Mouse (Mus musculus) spleen, adult 2 months (tissue): ENCODE measurements around the gene Zbtb2. TPM values are rescaled to one million over a fixed set of nuclear protein-coding genes. Genes with fewer than 3 reads are reported as not detected.

ENCODE experiments used
- DNase-seq, 2 experiments: peaks; one replicate each; pipeline versions ENCODE4 v3.0.0 to v3.0.0-alpha.2; 2012 to 2021; ENCODE audit warnings: low spot score in 2 of 2, low read depth in 1 of 2
- H3K27ac ChIP-seq: fragments of 200-500 bp; 2 replicates; pipeline ENCODE4 v1.5.1; 2012; ENCODE audit warnings: low read length, inconsistent platforms; ENCODE audit not compliant: insufficient read depth
- H3K27me3 ChIP-seq: fragments of 200-500 bp; 2 replicates; pipeline ENCODE4 v1.6.1; 2012; ENCODE audit warnings: mild to moderate bottlenecking, moderate library complexity, low read length, inconsistent platforms; ENCODE audit not compliant: control insufficient read depth, insufficient read depth
- H3K36me3 ChIP-seq: fragments of 200-500 bp; 2 replicates; pipeline ENCODE4 v1.6.1; 2012; ENCODE audit warnings: mild to moderate bottlenecking, low read length, inconsistent platforms; ENCODE audit not compliant: control insufficient read depth, insufficient read depth
- H3K4me1 ChIP-seq: fragments of 200-500 bp; 2 replicates; pipeline ENCODE4 v1.6.1; 2011; ENCODE audit warnings: inconsistent platforms; ENCODE audit not compliant: control insufficient read depth, insufficient read depth, insufficient read length
- H3K4me3 ChIP-seq: fragments of 200-500 bp; 2 replicates; pipeline ENCODE4 v1.5.1; 2011; ENCODE audit warnings: mild to moderate bottlenecking, inconsistent platforms; ENCODE audit not compliant: insufficient read depth, insufficient read length; ENCODE audit errors: extremely low read depth
- CTCF ChIP-seq: fragments of 200-500 bp; IDR thresholded peaks from 2 replicates; pipeline ENCODE4 v1.5.1; 2011; ENCODE audit warnings: mild to moderate bottlenecking, inconsistent platforms; ENCODE audit not compliant: insufficient read depth, insufficient read length, insufficient replicate concordance; ENCODE audit errors: extremely low read depth
- POLR2A ChIP-seq: fragments of 200-500 bp; IDR thresholded peaks from 2 replicates; pipeline ENCODE4 v1.6.1; 2011; ENCODE audit warnings: low read depth, low read length, inconsistent platforms
- WGBS: fragments of 180-500 bp; shearing (Covaris S2); methylation state at CpG from one replicate; pipeline ENCODE4 v1.1.7; 2018; 5-methylcytosine and 5-hydroxymethylcytosine counted together
- polyA plus RNA-seq: library from polyadenylated mRNA; depleted of rRNA; stranded (reverse); fragments of >200 nt; gene quantifications from 2 replicates; pipeline ENCODE4 v1.2.3, GENCODE M21; 2012

The Zbtb2 gene
- polyA plus RNA-seq, 1 experiment, result 10.3 TPM

DNA sequence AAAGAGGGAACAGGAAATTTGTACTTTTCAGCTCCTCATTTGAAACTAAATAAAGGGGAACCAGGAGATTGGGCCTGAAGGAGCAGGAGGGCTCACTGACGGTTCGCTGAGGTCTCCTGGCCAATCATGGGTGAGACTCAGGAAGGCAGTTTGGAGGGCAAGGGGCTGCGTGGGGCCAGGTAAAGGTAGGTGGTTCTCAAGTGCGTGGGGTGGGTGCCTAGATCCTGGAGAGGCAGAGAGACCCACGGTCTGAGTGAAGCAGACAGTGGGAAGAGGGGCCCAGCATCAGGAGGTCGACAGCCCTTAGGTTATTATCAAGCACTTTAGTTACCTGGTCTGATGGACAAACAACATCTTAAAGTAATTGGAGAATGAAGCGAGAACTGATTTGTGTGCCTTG, 13.7 kb downstream of the Zbtb2 start:
- H3K4me3 ChIP-seq, result no peak overlapping the region
- H3K27ac ChIP-seq, result no peak overlapping the region
- no peak for DNase-seq
- WGBS, result 86% methylated on average over 7 of the region's 7 CpGs
- peaks cover 8% of the 10 kb centered on the region; the same call in 1 of the 2 replicates for H3K36me3 ChIP-seq
- no peak for TF ChIP-seq CTCF
- TF ChIP-seq POLR2A, result no peak
- no peaks in the 10 kb centered on the region for H3K4me1 ChIP-seq
- H3K27me3 ChIP-seq, result no peaks in the 10 kb centered on the region

DNA sequence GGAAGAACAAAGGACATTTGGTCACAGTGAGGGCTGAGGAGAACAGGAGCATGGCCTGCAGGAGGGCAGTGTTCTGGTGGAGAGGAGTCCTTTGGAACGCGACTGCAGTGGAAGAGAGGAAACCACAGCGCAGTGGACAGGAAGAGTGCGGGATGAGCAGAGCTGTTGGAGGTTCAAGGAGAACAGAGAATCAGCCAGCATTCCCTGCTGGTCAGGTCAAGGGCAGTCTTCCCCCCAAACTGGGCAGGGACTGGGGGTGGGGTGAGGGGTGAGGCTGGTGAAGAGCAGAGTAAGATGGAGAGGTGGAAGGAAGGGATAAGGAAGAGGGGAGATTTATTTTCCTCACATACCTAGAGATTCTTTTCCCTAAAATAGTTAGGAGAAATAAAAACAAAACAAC, 14.3 kb downstream of the Zbtb2 start:
- WGBS, result 99% methylated on average over 4 of the region's 4 CpGs
- TF ChIP-seq POLR2A (no peak), CTCF (no peak)
- H3K4me3 ChIP-seq, result no peak overlapping the region
- H3K4me1 ChIP-seq, result no peaks in the 10 kb centered on the region
- H3K27me3 ChIP-seq, result no peaks in the 10 kb centered on the region
- no peak overlapping the region for H3K27ac ChIP-seq
- no peak for DNase-seq
- peaks cover 11% of the 10 kb centered on the region for H3K36me3 ChIP-seq

DNA sequence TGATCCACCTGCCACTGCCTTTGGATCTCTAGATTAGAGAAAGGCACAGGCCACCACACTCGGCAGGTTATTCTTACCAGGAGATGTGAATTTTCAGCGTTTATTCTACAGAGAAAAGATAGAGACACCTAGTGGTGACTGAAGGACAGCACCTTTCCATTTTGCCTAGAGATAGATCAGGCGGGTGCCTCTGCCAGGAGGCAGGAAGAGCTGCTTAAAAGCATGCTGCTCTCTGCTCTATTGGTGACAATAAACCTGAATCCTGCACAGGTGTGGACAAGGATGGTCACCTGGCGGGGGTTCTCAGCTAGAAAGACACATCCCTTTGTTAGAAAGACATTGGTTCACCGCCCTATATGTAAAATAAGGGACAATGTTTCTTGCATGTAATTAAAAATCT, 15.9 kb downstream of the Zbtb2 start:
- WGBS, result 47% methylated on average over 5 of the region's 5 CpGs

DNA sequence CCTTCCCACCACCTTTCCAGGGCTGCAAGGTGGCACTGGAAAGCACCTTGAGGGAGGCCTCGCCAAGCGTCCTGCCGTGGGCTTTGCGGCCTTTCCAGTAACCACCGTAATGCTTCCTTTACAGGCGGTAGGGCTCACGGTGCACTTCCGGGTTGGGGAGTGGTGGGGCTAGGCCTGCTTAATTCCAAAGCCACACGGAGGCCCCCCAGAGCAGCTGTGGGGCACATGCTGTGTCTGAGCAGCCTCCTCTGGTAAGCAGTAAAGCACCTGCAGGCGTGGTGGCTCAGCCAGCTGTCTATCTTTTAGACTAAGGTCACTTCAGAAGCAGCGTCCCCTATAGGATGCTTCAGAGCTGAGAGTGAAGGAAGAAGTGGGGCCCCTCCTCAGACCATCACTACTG, 17.8 kb downstream of the Zbtb2 start:
- H3K36me3 ChIP-seq, result peaks cover 16% of the 10 kb centered on the region
- no peaks in the 10 kb centered on the region for H3K4me1 ChIP-seq
- H3K27ac ChIP-seq, result no peak overlapping the region
- 77% methylated on average over 11 of the region's 11 CpGs for WGBS
- TF ChIP-seq CTCF (no peak), POLR2A (no peak)
- no peak for DNase-seq
- H3K27me3 ChIP-seq, result no peaks in the 10 kb centered on the region
- no peak overlapping the region for H3K4me3 ChIP-seq

More for the DNA sequence above, 15.9 kb downstream of the Zbtb2 start:
- Histone ChIP-seq H3K27ac (no peak overlapping the region), H3K36me3 (peaks cover 15% of the 10 kb centered on the region), H3K27me3 (no peaks in the 10 kb centered on the region), H3K4me3 (no peak overlapping the region), H3K4me1 (no peaks in the 10 kb centered on the region)
- TF ChIP-seq POLR2A (no peak), CTCF (peak; percentile 11; the same call in 1 of the 2 replicates)
- DNase-seq, result no peak

DNA sequence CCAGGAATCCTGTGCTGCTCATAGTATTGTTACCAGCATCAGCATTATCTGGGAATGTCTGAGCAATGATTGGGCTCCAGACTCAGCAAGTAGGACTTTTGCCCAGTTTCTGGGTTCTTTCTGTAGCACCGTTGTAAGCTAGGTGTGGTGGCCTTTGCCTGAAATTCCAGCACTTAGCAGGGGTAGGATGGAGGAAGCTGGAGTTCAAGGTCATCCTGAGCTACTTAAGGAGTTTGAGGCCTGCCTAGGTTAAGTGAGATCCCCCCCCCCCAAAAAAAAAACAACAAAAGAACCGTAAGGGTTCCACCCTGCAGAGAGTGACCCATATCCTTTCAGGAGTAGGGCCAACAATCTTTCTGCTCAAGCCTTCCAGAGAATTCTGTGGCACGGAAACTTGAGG, 23.3 kb downstream of the Zbtb2 start:
- TF ChIP-seq CTCF (no peak), POLR2A (no peak)
- DNase-seq, result no peak
- Histone ChIP-seq H3K27ac (no peak overlapping the region), H3K4me3 (no peak overlapping the region), H3K4me1 (no peaks in the 10 kb centered on the region), H3K27me3 (no peaks in the 10 kb centered on the region), H3K36me3 (peaks cover 9% of the 10 kb centered on the region)
- WGBS, result 87% methylated on average over 3 of the region's 3 CpGs

DNA sequence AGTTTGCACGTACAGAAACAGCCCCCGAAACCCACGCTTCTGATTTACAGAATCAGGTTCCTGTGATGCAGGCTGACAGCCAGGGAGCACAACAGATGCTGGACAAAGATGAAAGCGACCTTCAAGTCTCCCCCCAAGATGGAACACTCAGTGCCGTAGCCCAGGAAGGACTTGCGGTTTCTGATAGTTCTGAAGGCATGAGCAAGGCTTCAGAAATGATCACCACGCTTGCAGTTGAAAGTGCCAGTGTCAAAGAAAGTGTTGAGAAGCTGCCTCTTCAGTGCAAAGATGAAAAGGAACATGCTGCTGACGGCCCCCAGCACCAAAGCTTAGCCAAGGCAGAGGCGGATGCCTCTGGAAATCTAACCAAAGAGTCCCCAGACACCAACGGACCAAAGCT, 30.5 kb downstream of the Zbtb2 start:
- no peak for TF ChIP-seq POLR2A
- 75% methylated on average over 10 of the region's 10 CpGs for WGBS
- Histone ChIP-seq H3K4me1 (peaks cover 3% of the 10 kb centered on the region; the same call in 1 of the 2 replicates), H3K27ac (no peak overlapping the region), H3K4me3 (no peak overlapping the region), H3K36me3 (no peaks in the 10 kb centered on the region; the same call in 1 of the 2 replicates), H3K27me3 (no peaks in the 10 kb centered on the region)
- no peak for DNase-seq

DNA sequence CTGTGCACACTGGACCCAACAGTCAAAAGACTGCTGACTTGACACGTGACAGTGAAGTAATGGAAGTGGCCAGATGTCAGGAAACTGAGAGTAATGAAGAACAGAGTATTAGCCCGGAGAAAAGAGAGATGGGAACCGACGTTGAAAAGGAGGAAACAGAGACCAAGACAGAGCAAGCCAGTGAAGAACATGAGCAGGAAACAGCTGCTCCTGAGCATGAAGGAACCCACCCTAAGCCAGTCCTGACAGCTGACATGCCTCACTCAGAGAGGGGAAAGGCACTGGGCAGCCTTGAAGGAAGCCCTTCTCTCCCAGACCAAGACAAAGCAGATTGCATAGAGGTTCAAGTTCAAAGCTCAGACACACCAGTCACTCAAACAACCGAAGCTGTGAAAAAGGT, 31.3 kb downstream of the Zbtb2 start:
- no peak for DNase-seq
- no peak overlapping the region for H3K27ac ChIP-seq
- WGBS, result 10% methylated on average over 5 of the region's 5 CpGs

More for the DNA sequence above, 31.3 kb downstream of the Zbtb2 start:
- no peak for TF ChIP-seq CTCF
- TF ChIP-seq POLR2A, result no peak
- H3K4me1 ChIP-seq, result peaks cover 3% of the 10 kb centered on the region; the same call in 1 of the 2 replicates
- no peaks in the 10 kb centered on the region; the same call in 1 of the 2 replicates for H3K36me3 ChIP-seq
- H3K4me3 ChIP-seq, result no peak overlapping the region
- H3K27me3 ChIP-seq, result no peaks in the 10 kb centered on the region
